Mouse (Mus musculus) olfactory bulb, adult 2 months (tissue): Measurements from ENCODE around the gene Spa17. TPM values are rescaled to one million over a fixed set of nuclear protein-coding genes. Genes with fewer than 3 reads are reported as not detected.

Experiments
- H3K27ac ChIP-seq: fragments of 200-500 bp; 2 replicates; pipeline ENCODE4 v1.5.1; 2012; ENCODE audit warnings: low read depth, low read length; ENCODE audit not compliant: insufficient read depth
- H3K4me1 ChIP-seq: fragments of 200-500 bp; 2 replicates; pipeline ENCODE4 v1.6.1; 2012; ENCODE audit warnings: low read length; ENCODE audit not compliant: control insufficient read depth, insufficient read depth
- H3K4me3 ChIP-seq: fragments of 200-500 bp; 2 replicates; pipeline ENCODE4 v1.5.1; 2012; ENCODE audit warnings: mild to moderate bottlenecking, low read depth, low read length, moderate library complexity; ENCODE audit not compliant: insufficient read depth
- CTCF ChIP-seq: fragments of 200-500 bp; IDR thresholded peaks from 2 replicates; pipeline ENCODE4 v1.5.1; 2012; ENCODE audit warnings: low read depth, mild to moderate bottlenecking, low read length, moderate library complexity; ENCODE audit not compliant: insufficient read depth
- POLR2A ChIP-seq: fragments of 200-500 bp; IDR thresholded peaks from 2 replicates; pipeline ENCODE4 v1.6.1; 2012; ENCODE audit warnings: mild to moderate bottlenecking, low read depth, low read length, moderate library complexity; ENCODE audit not compliant: insufficient read depth
- WGBS: fragments of 180-500 bp; shearing (Covaris S2); methylation state at CpG from one replicate; pipeline ENCODE4 v1.1.7; 2018; 5-methylcytosine and 5-hydroxymethylcytosine counted together
- polyA plus RNA-seq: library from polyadenylated mRNA; stranded (reverse); fragments of >200 nt; gene quantifications from 2 replicates; pipeline ENCODE4 v1.2.4, GENCODE M21; 2012; ENCODE audit warnings: low replicate concordance; ENCODE audit not compliant: missing spikeins, insufficient read depth, insufficient read length

Spa17 gene
- not detected in 2 replicates for polyA plus RNA-seq

- under 1% methylated on average over 45 of the region's 45 CpGs for WGBS
Observed at GRCm38 (mm10) chr9:37613182-37613910, at the start of gene Spa17. TSS of gene Spa17 (minus strand) at chr9:37613722.

DNA sequence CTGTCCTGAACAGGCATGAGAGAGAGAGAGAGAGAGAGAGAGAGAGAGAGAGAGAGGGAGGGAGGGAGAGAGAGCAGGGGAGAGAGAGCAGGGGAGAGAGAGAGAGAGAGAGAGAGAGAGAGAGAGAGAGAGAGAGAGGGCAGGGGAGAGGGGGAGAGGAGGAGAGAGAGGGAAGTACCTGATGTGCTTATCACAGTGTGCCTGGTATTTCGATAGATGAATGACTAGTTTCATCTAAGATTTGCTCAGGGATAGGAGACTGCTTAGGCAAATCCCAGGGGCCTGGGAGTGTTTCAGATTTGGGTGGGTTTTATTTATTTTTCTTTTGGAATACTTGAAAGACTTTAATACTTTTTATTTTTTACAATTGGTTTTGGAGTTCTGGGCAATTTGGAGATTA lies 49.7 kb upstream of the Spa17 start:
- no peak overlapping the region for H3K27ac ChIP-seq
- H3K4me3 ChIP-seq: no peak overlapping the region
- WGBS: 77% methylated on average over 1 of the region's 1 CpGs
- H3K4me1 ChIP-seq: no peaks in the 10 kb centered on the region
- TF ChIP-seq CTCF: no peak
- no peak for TF ChIP-seq POLR2A

More at GRCm38 (mm10) chr9:37613182-37613910, at the start of gene Spa17:
- Histone ChIP-seq H3K4me1 (no peaks in the 10 kb centered on the region), H3K27ac (peak within 1 kb of the TSS; percentile 91), H3K4me3 (peak within 1 kb of the TSS; percentile 76)
- no peak for TF ChIP-seq CTCF
- TF ChIP-seq POLR2A: peak; percentile 25; the same call in 1 of the 2 replicates

- 0 out of 2 replicates have a peak, but pooled peaks cover 3% of the 10 kb centered on the region for H3K4me1 ChIP-seq
Observed at GRCm38 (mm10) chr9:37659413-37659812, 45.9 kb upstream of the Spa17 start.

GRCm38 (mm10) chr9:37656931-37657481 lies 43.5 kb upstream of the Spa17 start, which contains the start of gene Tbrg1:
TSS of gene Tbrg1 (minus strand) at chr9:37657312.
- under 1% methylated on average over 36 of the region's 36 CpGs for WGBS
- Histone ChIP-seq H3K4me3 (peak within 1 kb of the TSS; percentile 69), H3K27ac (0 out of 2 replicates have a peak within 1 kb of the TSS, but pooled peaks have one; percentile 3), H3K4me1 (0 out of 2 replicates have a peak, but pooled peaks cover 3% of the 10 kb centered on the region)
- TF ChIP-seq CTCF (no peak), POLR2A (peak; percentile 69)

More at GRCm38 (mm10) chr9:37659413-37659812, 45.9 kb upstream of the Spa17 start:
- no peak for TF ChIP-seq CTCF
- TF ChIP-seq POLR2A: no peak
- WGBS: 83% methylated on average over 6 of the region's 6 CpGs
- H3K4me3 ChIP-seq: no peak overlapping the region
- H3K27ac ChIP-seq: no peak overlapping the region

- no peak for TF ChIP-seq POLR2A
- no peak for TF ChIP-seq CTCF
- H3K4me1 ChIP-seq: 0 out of 2 replicates have a peak, but pooled peaks cover 3% of the 10 kb centered on the region
- no peak overlapping the region for H3K27ac ChIP-seq
- H3K4me3 ChIP-seq: peak overlapping the region; percentile 69
- 2% methylated on average over 10 of the region's 10 CpGs for WGBS
Observed at GRCm38 (mm10) chr9:37656439-37656881, 42.9 kb upstream of the Spa17 start.

- Histone ChIP-seq H3K4me3 (no peak overlapping the region), H3K27ac (no peak overlapping the region), H3K4me1 (0 out of 2 replicates have a peak, but pooled peaks cover 3% of the 10 kb centered on the region)
- TF ChIP-seq POLR2A (no peak), CTCF (no peak)
- WGBS: 68% methylated on average over 8 of the region's 8 CpGs
Observed at GRCm38 (mm10) chr9:37655961-37656360, 42.4 kb upstream of the Spa17 start.

GRCm38 (mm10) chr9:37653836-37654235 lies 40.3 kb upstream of the Spa17 start:
- 88% methylated on average over 5 of the region's 5 CpGs for WGBS
- TF ChIP-seq POLR2A (no peak), CTCF (no peak)
- Histone ChIP-seq H3K4me3 (no peak overlapping the region), H3K27ac (no peak overlapping the region), H3K4me1 (0 out of 2 replicates have a peak, but pooled peaks cover 3% of the 10 kb centered on the region)

DNA sequence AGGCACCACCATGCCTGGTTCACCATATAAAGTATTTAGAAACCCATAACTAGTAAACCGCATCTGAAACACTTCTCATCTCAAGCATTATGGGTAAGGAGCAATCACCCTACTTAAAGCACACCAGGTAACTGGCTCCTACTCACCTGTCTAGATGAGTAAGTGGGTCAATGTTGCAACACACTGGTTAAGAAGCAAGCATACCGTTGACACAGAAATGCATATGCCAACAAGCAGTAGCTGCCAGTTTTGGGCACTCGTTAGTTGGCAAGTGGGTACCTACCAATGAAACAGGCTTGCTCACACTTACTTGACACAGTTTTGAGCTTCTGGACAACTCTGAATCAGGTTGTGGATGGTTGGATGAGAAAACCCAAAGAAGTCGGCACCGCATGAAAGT lies 37.1 kb upstream of the Spa17 start:
- TF ChIP-seq POLR2A: no peak
- no peak for TF ChIP-seq CTCF
- H3K4me1 ChIP-seq: no peaks in the 10 kb centered on the region
- H3K4me3 ChIP-seq: no peak overlapping the region
- WGBS: 91% methylated on average over 5 of the region's 5 CpGs
- no peak overlapping the region for H3K27ac ChIP-seq

DNA sequence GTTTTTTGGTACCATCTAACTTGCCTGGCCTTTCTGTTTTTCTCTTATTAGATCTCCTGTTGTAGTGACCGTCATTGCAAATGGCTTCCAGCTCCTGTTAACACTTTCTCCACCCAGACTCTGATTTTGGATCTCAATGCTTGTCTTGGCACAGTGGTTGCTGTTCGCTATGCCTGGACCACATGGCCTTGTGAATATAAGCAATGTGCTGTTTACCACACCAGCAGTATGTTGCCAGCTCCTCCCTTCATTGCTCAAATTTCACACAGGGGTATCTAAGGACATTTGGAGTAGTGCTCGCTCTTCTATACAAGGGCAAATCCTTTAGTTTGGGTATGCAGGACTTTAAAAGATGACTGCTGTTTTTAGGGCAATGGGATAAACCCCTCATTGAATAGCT lies 32.7 kb upstream of the Spa17 start:
- Histone ChIP-seq H3K27ac (no peak overlapping the region), H3K4me3 (no peak overlapping the region), H3K4me1 (no peaks in the 10 kb centered on the region)
- 81% methylated on average over 3 of the region's 3 CpGs for WGBS
- no peak for TF ChIP-seq CTCF
- TF ChIP-seq POLR2A: no peak
